Mouse (Mus musculus) limb, embryonic 14.5 days (tissue): ENCODE measurements around the gene Fchsd2. TPM values are rescaled to one million over a fixed set of nuclear protein-coding genes. Genes with fewer than 3 reads are reported as not detected.

Experiments
- ATAC-seq: fragments of 200-750 bp; cut with Nextera tagmentation; 2 replicates; pipeline ENCODE4 v1.8.0; 2017; ENCODE audit warnings: low read depth, moderate number of reproducible peaks, moderate TSS enrichment; ENCODE audit not compliant: low FRiP score
- DNase-seq: peaks from one replicate; pipeline ENCODE4 v3.0.0-alpha.2; 2015; ENCODE audit warnings: low spot score
- H3K27ac ChIP-seq: fragments of 300-500 bp; sonication (generic); replicated peaks from 2 replicates; pipeline ENCODE4 v1.5.1; 2014; ENCODE audit warnings: low read depth, mild to moderate bottlenecking, low read length, moderate library complexity, mixed read lengths
- H3K27me3 ChIP-seq: fragments of 300-500 bp; sonication (generic); 2 replicates; pipeline ENCODE4 v1.6.1; 2014; ENCODE audit warnings: low read length, mixed read lengths; ENCODE audit not compliant: control insufficient read depth, insufficient read depth
- H3K36me3 ChIP-seq: fragments of 300-500 bp; sonication (generic); 2 replicates; pipeline ENCODE4 v1.6.1; 2014; ENCODE audit warnings: mild to moderate bottlenecking, low read length, moderate library complexity, mixed read lengths; ENCODE audit not compliant: control insufficient read depth, insufficient read depth
- H3K4me1 ChIP-seq: fragments of 300-500 bp; sonication (generic); 2 replicates; pipeline ENCODE4 v1.6.1; 2014; ENCODE audit warnings: antibody characterized with exemption, low read length, mixed read lengths; ENCODE audit not compliant: control insufficient read depth, insufficient read depth
- H3K4me2 ChIP-seq: fragments of 300-500 bp; sonication (generic); replicated peaks from 2 replicates; pipeline ENCODE4 v1.6.1; 2014; ENCODE audit warnings: low read depth, mild to moderate bottlenecking, low read length, moderate library complexity; ENCODE audit not compliant: severe bottlenecking
- H3K4me3 ChIP-seq: fragments of 300-500 bp; sonication (generic); replicated peaks from 2 replicates; pipeline ENCODE4 v1.5.1; 2014; ENCODE audit warnings: low read length
- H3K9ac ChIP-seq: fragments of 300-500 bp; sonication (generic); 2 replicates; pipeline ENCODE4 v1.6.1; 2014; ENCODE audit warnings: mild to moderate bottlenecking, low read depth, low read length, moderate library complexity; ENCODE audit not compliant: severe bottlenecking
- H3K9me3 ChIP-seq: fragments of 300-500 bp; sonication (generic); 2 replicates; pipeline ENCODE4 v1.6.1; 2016; ENCODE audit warnings: low read length; ENCODE audit not compliant: control insufficient read depth
- POLR2A ChIP-seq: fragments of 200-500 bp; IDR thresholded peaks from 2 replicates; pipeline ENCODE4 v1.8.0; 2012; ENCODE audit warnings: inconsistent platforms, mild to moderate bottlenecking, moderate library complexity, borderline replicate concordance; ENCODE audit not compliant: insufficient read depth, insufficient read length; ENCODE audit errors: extremely low read depth
- WGBS: fragments of 180-500 bp; shearing (Covaris S2); extraction: QIAGEN DNeasy Blood & Tissue Kit; methylation state at CpG from one replicate; pipeline ENCODE4 v1.1.7; 2014; 5-methylcytosine and 5-hydroxymethylcytosine counted together
- polyA plus RNA-seq, 2 experiments: library from polyadenylated mRNA; depleted of rRNA in 1 of 2; stranded (reverse) in 1 of 2; unstranded in 1 of 2; fragments of >200 nt; fragmentation: Nextera tagmentation in 1 of 2; extraction: Ambion mirVana in 1 of 2; gene quantifications; 2 replicates each; pipeline versions ENCODE4 v1.2.1 to v1.2.3; 2012 to 2014

Fchsd2 gene
- polyA plus RNA-seq, 2 experiments: 19.9 to 21.9 TPM

GRCm38 (mm10) chr7:101163878-101164277, 71.2 kb downstream of the Fchsd2 start:
- WGBS: 79% methylated on average over 4 of the region's 4 CpGs
- no peaks in the 10 kb centered on the region for H3K27me3 ChIP-seq
- ATAC-seq (no peak), DNase-seq (no peak)
- no peak overlapping the region for H3K4me2 ChIP-seq
- H3K9ac ChIP-seq: no peak overlapping the region
- H3K4me3 ChIP-seq: no peak overlapping the region
- no peak for TF ChIP-seq POLR2A
- H3K36me3 ChIP-seq: no peaks in the 10 kb centered on the region
- no peaks in the 10 kb centered on the region for H3K9me3 ChIP-seq
- no peaks in the 10 kb centered on the region for H3K4me1 ChIP-seq
- no peak overlapping the region for H3K27ac ChIP-seq

- no peak overlapping the region for H3K4me2 ChIP-seq
- no peak for ATAC-seq
- H3K27me3 ChIP-seq: no peaks in the 10 kb centered on the region
- H3K4me1 ChIP-seq: no peaks in the 10 kb centered on the region
- no peak for TF ChIP-seq POLR2A
- H3K27ac ChIP-seq: no peak overlapping the region
- H3K9me3 ChIP-seq: no peaks in the 10 kb centered on the region
- no peaks in the 10 kb centered on the region for H3K36me3 ChIP-seq
- H3K9ac ChIP-seq: no peak overlapping the region
- 40% methylated on average over 2 of the region's 2 CpGs for WGBS
- no peak for DNase-seq
- no peak overlapping the region for H3K4me3 ChIP-seq
Measured at GRCm38 (mm10) chr7:101166568-101166967, 73.9 kb downstream of the Fchsd2 start.

- Histone ChIP-seq H3K9ac (no peak overlapping the region), H3K4me1 (no peaks in the 10 kb centered on the region), H3K4me3 (no peak overlapping the region), H3K36me3 (no peaks in the 10 kb centered on the region), H3K27ac (no peak overlapping the region), H3K9me3 (no peaks in the 10 kb centered on the region), H3K4me2 (no peak overlapping the region), H3K27me3 (no peaks in the 10 kb centered on the region)
- ATAC-seq (no peak), DNase-seq (no peak)
- 64% methylated on average over 3 of the region's 3 CpGs for WGBS
- no peak for TF ChIP-seq POLR2A
Measured at GRCm38 (mm10) chr7:101170482-101170881, 77.8 kb downstream of the Fchsd2 start.

DNA sequence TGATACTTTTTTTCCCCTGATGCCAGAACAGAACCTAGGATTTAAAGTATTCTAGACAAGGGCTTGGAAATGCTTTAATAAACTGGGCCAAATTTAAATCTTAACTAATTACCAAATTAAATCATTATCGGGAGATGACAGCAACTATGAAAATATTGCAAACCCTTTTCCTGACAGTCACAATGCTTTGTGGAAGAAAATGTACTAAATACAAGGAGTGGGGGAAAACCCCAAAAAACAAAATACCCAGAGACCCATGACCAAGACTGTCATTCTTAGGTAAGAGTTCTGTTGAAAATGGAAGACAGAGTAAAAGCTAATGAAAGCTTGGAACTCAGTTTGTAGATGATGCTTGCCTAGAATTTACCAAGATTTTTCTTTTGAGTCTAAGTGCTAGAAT, 78.3 kb downstream of the Fchsd2 start:
- no peaks in the 10 kb centered on the region for H3K9me3 ChIP-seq
- no peaks in the 10 kb centered on the region for H3K27me3 ChIP-seq
- no peak for TF ChIP-seq POLR2A
- DNase-seq (no peak), ATAC-seq (no peak)
- H3K27ac ChIP-seq: no peak overlapping the region
- H3K36me3 ChIP-seq: no peaks in the 10 kb centered on the region
- no peak overlapping the region for H3K4me3 ChIP-seq
- H3K4me1 ChIP-seq: no peaks in the 10 kb centered on the region
- 93% methylated on average over 1 of the region's 1 CpGs for WGBS
- no peak overlapping the region for H3K9ac ChIP-seq
- no peak overlapping the region for H3K4me2 ChIP-seq

DNA sequence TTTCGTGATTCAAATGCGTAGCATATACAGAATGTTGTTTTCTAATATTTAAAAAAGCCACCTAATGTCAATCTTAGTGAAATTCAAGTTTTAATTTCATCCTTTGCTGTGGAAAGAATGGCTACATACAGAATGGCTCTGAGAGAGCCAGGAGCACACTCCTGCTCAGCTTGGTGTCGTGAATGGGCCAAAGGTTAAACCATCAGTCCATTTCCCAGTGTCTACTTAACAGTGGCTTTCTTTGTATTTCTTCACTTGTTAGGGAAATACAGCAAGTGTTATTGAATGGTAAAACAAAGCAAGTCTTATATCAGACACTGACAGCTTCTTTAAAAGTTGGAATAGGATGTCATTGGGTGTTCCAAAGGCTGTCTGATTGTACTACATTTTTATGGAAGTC, 80.7 kb downstream of the Fchsd2 start:
- DNase-seq: no peak
- no peak for ATAC-seq
- no peak overlapping the region for H3K27ac ChIP-seq
- 88% methylated on average over 3 of the region's 3 CpGs for WGBS
- H3K27me3 ChIP-seq: no peaks in the 10 kb centered on the region
- no peak for TF ChIP-seq POLR2A
- H3K36me3 ChIP-seq: no peaks in the 10 kb centered on the region
- no peak overlapping the region for H3K4me2 ChIP-seq
- no peak overlapping the region for H3K4me3 ChIP-seq
- no peak overlapping the region for H3K9ac ChIP-seq
- no peaks in the 10 kb centered on the region for H3K9me3 ChIP-seq
- H3K4me1 ChIP-seq: no peaks in the 10 kb centered on the region

DNA sequence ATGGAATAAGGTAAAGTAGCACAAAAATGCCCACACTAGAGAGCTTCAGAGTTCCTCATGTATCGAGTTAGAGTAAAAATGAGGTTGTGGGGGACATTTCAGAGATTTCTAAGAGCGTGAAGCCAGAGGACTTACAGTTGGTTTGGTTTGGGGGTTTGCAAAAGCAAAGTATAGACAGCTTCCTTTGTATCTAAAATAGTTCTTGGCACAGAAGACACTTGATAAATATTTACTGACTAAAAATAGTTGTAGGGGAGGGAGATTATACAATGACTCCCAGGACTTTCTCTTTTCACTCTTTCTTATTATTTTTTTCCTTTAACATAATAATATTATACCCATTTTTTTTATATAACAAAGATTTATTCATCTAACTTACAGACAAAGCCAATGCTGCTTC, 86.1 kb downstream of the Fchsd2 start:
- no peaks in the 10 kb centered on the region for H3K9me3 ChIP-seq
- no peaks in the 10 kb centered on the region for H3K27me3 ChIP-seq
- H3K4me1 ChIP-seq: no peaks in the 10 kb centered on the region
- no peak overlapping the region for H3K27ac ChIP-seq
- no peak overlapping the region for H3K4me2 ChIP-seq
- DNase-seq (no peak), ATAC-seq (no peak)
- no peak for TF ChIP-seq POLR2A
- no peak overlapping the region for H3K4me3 ChIP-seq
- no peak overlapping the region for H3K9ac ChIP-seq
- 97% methylated on average over 2 of the region's 2 CpGs for WGBS
- H3K36me3 ChIP-seq: no peaks in the 10 kb centered on the region
